Mouse (Mus musculus) heart, embryonic 16.5 days (tissue): ENCODE data around the gene Tenm2. TPM values are rescaled to one million over a fixed set of nuclear protein-coding genes. Genes with fewer than 3 reads are reported as not detected.

Experiments used
- ATAC-seq: fragments of 200-750 bp; cut with Nextera tagmentation; replicated peaks from 2 replicates; pipeline ENCODE4 v1.8.0; 2017; ENCODE audit warnings: moderate number of reproducible peaks; ENCODE audit not compliant: insufficient read depth, low FRiP score; ENCODE audit errors: extremely low read depth
- H3K27ac ChIP-seq: fragments of 300-500 bp; sonication (generic); 2 replicates; pipeline ENCODE4 v1.5.1; 2014; ENCODE audit warnings: mild to moderate bottlenecking, low read length, control low read depth, moderate library complexity
- H3K27me3 ChIP-seq: fragments of 300-500 bp; sonication (generic); 2 replicates; pipeline ENCODE4 v1.6.1; 2014; ENCODE audit warnings: low read length, mixed read lengths; ENCODE audit not compliant: control insufficient read depth, insufficient read depth
- H3K36me3 ChIP-seq: fragments of 300-500 bp; sonication (generic); 2 replicates; pipeline ENCODE4 v1.6.1; 2014; ENCODE audit not compliant: control insufficient read depth, insufficient read depth
- H3K4me1 ChIP-seq: fragments of 300-500 bp; sonication (generic); 2 replicates; pipeline ENCODE4 v1.6.1; 2014; ENCODE audit warnings: low read length, mixed read lengths; ENCODE audit not compliant: control insufficient read depth, insufficient read depth
- H3K4me2 ChIP-seq: fragments of 300-500 bp; sonication (generic); 2 replicates; pipeline ENCODE4 v1.6.1; 2014; ENCODE audit warnings: low read depth, mild to moderate bottlenecking, control low read depth, low read length
- H3K4me3 ChIP-seq: fragments of 300-500 bp; sonication (generic); 2 replicates; pipeline ENCODE4 v1.5.1; 2014; ENCODE audit warnings: mild to moderate bottlenecking, control low read depth, low read length
- H3K9ac ChIP-seq: fragments of 300-500 bp; sonication (generic); 2 replicates; pipeline ENCODE4 v1.6.1; 2014; ENCODE audit warnings: low read length, control low read depth
- H3K9me3 ChIP-seq: fragments of 300-500 bp; sonication (generic); replicated peaks from 2 replicates; pipeline ENCODE4 v1.6.1; 2016; ENCODE audit warnings: low read length; ENCODE audit not compliant: control insufficient read depth
- WGBS: fragments of 180-500 bp; shearing (Covaris S2); extraction: QIAGEN DNeasy Blood & Tissue Kit; methylation state at CpG from one replicate; pipeline ENCODE4 v1.1.7; 2014; 5-methylcytosine and 5-hydroxymethylcytosine counted together
- polyA plus RNA-seq: library from polyadenylated mRNA; unstranded; fragments of >200 nt; fragmentation: Nextera tagmentation; extraction: Ambion mirVana; gene quantifications from 2 replicates; pipeline ENCODE4 v1.2.1, GENCODE M21; 2015

The Tenm2 gene
- polyA plus RNA-seq, 1 experiment from 2014 or later, result 0.71 TPM

DNA sequence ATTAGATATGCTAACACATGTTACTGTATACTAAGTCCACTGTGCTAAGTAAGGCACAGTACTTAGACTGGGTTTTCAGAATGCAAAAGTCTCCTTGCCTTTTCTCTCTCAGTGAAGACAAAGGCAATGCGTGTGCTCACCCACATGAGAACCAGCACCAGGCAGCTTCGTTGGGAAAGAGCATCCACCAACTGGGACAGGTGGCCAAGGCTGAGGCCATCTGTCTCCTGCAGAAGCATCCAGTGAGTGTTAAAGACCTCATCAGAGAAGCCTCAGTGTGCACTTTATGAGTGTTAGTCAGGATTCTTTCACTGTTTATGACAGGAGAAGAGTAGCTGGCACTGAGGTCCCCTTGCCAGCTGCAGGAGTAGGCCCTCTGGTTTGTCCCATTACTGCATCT, 669.6 kb downstream of the Tenm2 start:
- Histone ChIP-seq H3K4me3 (no peak overlapping the region), H3K9me3 (no peaks in the 10 kb centered on the region), H3K27me3 (no peaks in the 10 kb centered on the region), H3K27ac (no peak overlapping the region), H3K4me2 (no peak overlapping the region), H3K4me1 (no peaks in the 10 kb centered on the region), H3K9ac (no peak overlapping the region), H3K36me3 (no peaks in the 10 kb centered on the region)
- ATAC-seq, result no peak
- WGBS, result 74% methylated on average over 2 of the region's 2 CpGs

DNA sequence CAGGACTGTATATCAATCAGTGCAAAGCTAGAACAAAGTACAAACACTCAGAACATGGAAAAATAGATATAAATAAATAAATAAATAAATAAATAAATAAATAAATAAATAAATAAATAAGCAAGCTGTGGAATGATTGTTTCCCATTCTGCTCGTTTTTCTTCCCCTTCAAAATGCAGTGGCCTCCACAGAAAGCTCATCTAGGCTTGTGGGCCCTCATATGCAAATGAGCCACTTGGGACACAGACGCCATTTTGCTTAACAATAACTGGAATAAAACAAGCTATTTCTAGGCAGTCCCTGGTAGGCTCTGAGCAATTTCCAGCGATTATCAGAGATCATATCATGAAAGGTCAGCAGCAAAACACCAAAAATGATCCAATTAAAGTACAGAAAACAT, 672.9 kb downstream of the Tenm2 start:
- H3K36me3 ChIP-seq, result no peaks in the 10 kb centered on the region
- H3K27me3 ChIP-seq, result no peaks in the 10 kb centered on the region
- H3K9me3 ChIP-seq, result no peaks in the 10 kb centered on the region
- ATAC-seq, result no peak
- no peak overlapping the region for H3K4me2 ChIP-seq
- WGBS, result 76% methylated on average over 3 of the region's 3 CpGs
- H3K4me1 ChIP-seq, result no peaks in the 10 kb centered on the region
- no peak overlapping the region for H3K4me3 ChIP-seq
- H3K9ac ChIP-seq, result no peak overlapping the region
- no peak overlapping the region for H3K27ac ChIP-seq

DNA sequence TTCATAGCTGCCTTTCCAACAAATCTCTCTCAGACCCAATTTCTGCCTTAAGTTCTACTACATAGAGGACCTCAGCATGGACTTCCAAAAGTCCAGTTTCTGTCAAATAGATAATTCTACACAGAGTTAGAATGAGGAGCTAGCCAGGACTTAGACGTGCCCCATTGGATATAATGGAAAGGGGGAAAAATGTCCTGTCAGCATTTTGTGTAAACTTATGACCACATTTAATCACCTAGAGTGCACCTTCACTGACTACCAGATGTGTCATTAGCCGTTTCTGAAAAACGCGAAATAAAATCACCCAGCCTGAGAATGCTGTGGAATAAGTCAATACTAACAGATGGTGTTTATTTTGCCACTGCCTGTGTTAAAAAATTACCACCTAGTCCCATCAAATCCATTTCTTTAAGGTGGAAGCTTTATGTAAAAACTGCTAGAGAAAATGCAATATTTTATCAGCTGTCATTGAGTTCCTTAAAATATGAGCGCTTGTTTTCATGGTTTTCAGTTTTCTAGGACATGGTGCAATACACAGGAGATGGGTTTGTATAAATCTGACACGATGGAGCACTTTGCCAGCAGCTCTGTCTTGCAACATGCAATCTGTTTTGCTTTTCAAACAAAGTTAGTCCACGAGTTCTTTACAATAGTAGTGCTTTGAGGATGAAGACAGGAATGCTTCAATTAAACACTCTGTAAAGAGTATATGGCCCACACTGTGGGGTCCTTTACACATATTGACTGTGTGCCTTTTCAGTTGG, 674.8 kb downstream of the Tenm2 start:
- Histone ChIP-seq H3K9ac (no peak overlapping the region), H3K4me3 (no peak overlapping the region), H3K27me3 (no peaks in the 10 kb centered on the region), H3K4me2 (no peak overlapping the region), H3K4me1 (no peaks in the 10 kb centered on the region), H3K36me3 (no peaks in the 10 kb centered on the region), H3K9me3 (no peaks in the 10 kb centered on the region), H3K27ac (no peak overlapping the region)
- ATAC-seq, result no peak
- 80% methylated on average over 7 of the region's 7 CpGs for WGBS

DNA sequence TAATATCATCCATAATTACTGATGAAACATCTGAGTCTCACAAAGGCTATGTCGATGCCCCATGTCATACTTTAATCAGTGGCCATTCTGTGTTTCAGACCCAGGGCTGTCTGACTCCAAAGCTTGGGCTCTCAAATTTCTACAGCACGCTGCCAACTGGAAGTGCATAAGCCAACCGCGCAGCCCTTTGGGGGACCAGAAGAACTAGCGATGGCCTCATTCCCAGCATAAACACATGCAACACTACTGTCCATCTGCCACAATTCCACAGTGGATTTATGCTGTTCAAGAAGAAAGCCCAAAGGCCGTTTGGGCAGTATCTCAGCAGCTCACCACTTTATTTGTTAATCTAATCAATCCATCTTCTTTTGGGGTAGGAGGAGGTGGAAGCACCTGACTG, 678.4 kb downstream of the Tenm2 start:
- WGBS, result 83% methylated on average over 6 of the region's 6 CpGs
- no peaks in the 10 kb centered on the region for H3K27me3 ChIP-seq

DNA sequence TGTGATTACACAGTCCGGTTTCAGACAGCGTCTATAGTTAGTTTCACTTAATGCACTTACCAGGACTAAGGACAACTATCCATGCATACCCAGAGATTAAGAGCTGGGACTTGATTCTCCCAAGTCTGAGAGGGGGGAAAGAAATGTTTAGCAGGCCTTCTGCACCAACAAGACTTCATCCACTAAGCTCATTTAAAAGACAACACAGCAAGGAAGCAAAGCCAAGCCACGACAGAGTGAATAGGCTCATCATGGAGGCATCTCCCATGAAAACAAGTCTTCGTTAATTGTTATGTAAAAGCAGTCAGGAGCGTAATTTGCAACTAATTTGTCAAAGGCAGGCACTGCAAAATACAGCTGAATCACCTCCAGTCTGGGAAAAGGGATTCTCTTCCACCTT, 682.5 kb downstream of the Tenm2 start:
- Histone ChIP-seq H3K9me3 (no peaks in the 10 kb centered on the region), H3K4me3 (no peak overlapping the region), H3K4me2 (no peak overlapping the region), H3K9ac (no peak overlapping the region), H3K36me3 (no peaks in the 10 kb centered on the region), H3K27ac (no peak overlapping the region), H3K27me3 (no peaks in the 10 kb centered on the region), H3K4me1 (peaks cover 5% of the 10 kb centered on the region; the same call in 1 of the 2 replicates)
- WGBS, result 76% methylated on average over 5 of the region's 5 CpGs
- ATAC-seq, result no peak

More for the DNA sequence above, 678.4 kb downstream of the Tenm2 start:
- H3K9me3 ChIP-seq, result no peaks in the 10 kb centered on the region
- no peak overlapping the region for H3K9ac ChIP-seq
- H3K36me3 ChIP-seq, result no peaks in the 10 kb centered on the region
- H3K4me3 ChIP-seq, result no peak overlapping the region
- H3K27ac ChIP-seq, result no peak overlapping the region
- H3K4me1 ChIP-seq, result no peaks in the 10 kb centered on the region
- H3K4me2 ChIP-seq, result no peak overlapping the region
- ATAC-seq, result no peak

DNA sequence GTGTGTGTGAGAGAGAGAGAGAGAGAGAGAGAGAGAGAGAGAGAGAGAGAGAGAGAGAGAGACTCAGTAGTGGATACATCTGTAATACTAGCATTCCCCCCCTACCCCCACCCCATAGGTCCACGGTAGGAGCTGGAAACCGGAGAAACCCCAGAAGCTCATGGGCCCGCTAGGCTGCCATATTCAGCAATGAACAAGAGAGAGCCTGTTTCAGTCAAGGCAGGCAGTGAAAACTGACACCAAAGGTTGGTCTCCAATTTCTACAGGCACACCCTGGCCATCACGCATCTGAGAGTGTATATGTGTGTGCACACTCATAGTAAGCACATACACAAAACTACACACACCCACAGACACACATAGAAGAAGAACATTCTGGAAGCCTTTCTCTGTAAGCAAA, 685.1 kb downstream of the Tenm2 start:
- no peak overlapping the region for H3K4me2 ChIP-seq
- H3K27me3 ChIP-seq, result no peaks in the 10 kb centered on the region
- H3K27ac ChIP-seq, result no peak overlapping the region
- no peaks in the 10 kb centered on the region for H3K9me3 ChIP-seq
- no peak for ATAC-seq
- H3K4me1 ChIP-seq, result peaks cover 5% of the 10 kb centered on the region; the same call in 1 of the 2 replicates
- 72% methylated on average over 4 of the region's 4 CpGs for WGBS
- H3K36me3 ChIP-seq, result no peaks in the 10 kb centered on the region
- H3K9ac ChIP-seq, result no peak overlapping the region
- no peak overlapping the region for H3K4me3 ChIP-seq

DNA sequence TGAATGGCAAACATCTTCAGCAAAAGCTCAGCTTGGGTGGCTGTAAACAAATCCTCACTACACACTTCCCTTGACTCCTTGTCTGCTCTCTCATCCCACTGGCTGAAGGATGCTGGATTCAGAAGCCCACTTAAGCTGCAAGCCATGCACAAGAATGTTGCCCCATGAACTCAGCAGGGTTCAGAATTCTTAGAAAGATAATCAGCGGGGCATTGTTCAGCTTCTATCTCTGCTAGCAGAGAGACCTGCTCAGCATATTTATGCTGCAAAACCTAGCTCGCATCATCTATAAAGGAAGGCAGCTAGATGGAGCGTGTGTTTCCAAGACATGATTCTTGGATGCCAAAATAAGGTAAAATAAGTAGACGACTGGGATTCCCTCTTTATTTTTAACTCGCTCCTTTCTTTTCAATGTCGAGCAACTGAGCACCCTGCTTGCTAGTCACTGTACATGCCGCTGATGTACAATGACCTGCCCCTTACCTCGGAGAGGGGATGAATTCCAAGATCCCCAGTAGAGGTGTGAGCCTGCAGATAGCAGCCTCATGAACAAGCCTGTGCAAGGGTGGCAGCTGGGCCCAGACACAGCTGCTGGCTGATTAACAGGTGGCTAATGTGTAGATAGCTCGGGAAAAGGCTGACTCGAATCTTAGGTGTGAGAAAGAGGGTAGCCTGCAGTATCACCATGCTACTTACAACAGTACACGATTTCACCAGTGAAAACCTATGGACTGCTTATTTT, 686.2 kb downstream of the Tenm2 start:
- peaks cover 5% of the 10 kb centered on the region; the same call in 1 of the 2 replicates for H3K4me1 ChIP-seq
- H3K9ac ChIP-seq, result no peak overlapping the region
- no peak overlapping the region for H3K4me2 ChIP-seq
- no peaks in the 10 kb centered on the region for H3K27me3 ChIP-seq
- H3K4me3 ChIP-seq, result no peak overlapping the region
- H3K27ac ChIP-seq, result no peak overlapping the region
- ATAC-seq, result no peak
- 37% methylated on average over 11 of the region's 11 CpGs for WGBS
- H3K36me3 ChIP-seq, result no peaks in the 10 kb centered on the region
- no peaks in the 10 kb centered on the region for H3K9me3 ChIP-seq

DNA sequence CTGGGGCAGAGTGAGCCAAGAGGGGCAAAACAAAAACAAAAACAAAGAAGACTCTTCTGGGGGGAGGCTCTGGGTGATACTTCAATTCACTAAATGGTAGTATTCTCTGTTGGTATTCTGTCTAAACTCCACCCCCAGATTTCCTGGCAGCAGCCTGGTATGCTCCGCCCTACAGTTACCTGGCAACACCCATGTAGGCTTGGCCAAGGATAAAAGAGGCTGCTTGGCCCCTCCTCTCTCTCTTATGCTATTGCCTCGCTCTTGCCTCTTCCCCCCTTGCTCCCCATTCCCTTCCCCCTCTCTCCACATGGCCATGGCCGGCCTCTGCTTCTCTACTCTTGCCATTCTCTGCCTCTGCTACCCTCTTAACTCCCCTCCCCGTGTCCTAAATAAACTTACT, 687.6 kb downstream of the Tenm2 start:
- Histone ChIP-seq H3K36me3 (no peaks in the 10 kb centered on the region), H3K27me3 (no peaks in the 10 kb centered on the region), H3K9me3 (no peaks in the 10 kb centered on the region), H3K27ac (no peak overlapping the region), H3K4me2 (no peak overlapping the region), H3K4me1 (peaks cover 5% of the 10 kb centered on the region; the same call in 1 of the 2 replicates), H3K4me3 (no peak overlapping the region), H3K9ac (no peak overlapping the region)
- ATAC-seq, result no peak
- WGBS, result 63% methylated on average over 4 of the region's 4 CpGs

DNA sequence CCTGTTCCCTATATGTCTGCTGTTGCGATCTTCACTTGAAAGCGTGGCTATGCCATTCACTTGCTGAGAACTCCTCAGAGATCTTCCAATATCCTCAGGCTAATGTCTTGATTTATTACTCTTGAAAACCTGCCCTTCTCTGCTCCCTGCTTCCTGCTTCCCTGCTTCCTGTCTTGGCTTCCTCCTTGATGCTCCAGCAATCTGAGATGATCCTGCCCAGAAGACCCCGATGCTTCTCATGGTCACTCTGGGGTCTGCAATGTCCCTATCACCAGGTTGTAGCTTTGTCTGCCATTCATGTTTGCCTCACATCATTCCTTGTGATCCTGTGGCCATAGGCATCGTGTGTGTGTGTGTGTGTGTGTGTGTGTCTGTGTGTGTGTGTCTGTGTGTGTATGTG, 697.6 kb downstream of the Tenm2 start:
- Histone ChIP-seq H3K4me1 (no peaks in the 10 kb centered on the region), H3K4me2 (no peak overlapping the region), H3K36me3 (no peaks in the 10 kb centered on the region), H3K27ac (no peak overlapping the region), H3K9ac (no peak overlapping the region), H3K9me3 (no peaks in the 10 kb centered on the region), H3K27me3 (no peaks in the 10 kb centered on the region), H3K4me3 (no peak overlapping the region)
- 80% methylated on average over 4 of the region's 4 CpGs for WGBS
- no peak for ATAC-seq
